Mouse (Mus musculus): ENCODE measurements at regions not wholly inside any gene's neighbourhood (a gene's known extent, or its start where the extent isn't known, plus 50 kb on each side); places are given as distances from the start of the nearest gene placed in this dataset.

DNA sequence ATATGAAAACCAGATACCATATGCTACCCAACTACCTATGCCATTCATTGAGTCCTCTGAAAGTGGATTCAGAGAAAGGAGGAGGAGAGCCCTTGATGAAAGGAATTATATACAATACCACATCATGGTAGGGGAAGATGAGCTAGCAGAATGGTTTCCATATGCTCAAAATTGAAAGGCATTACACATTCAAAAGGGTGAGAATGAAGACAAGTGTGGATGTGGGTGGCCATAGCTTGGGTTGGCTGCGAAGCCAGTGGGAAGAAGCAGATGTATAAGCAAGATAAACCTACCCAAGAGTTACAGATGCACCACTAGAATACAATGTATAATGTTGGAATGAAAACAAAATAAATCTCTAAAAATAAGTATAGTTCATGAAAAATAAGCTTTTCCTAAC, 485.4 kb downstream of the Nova1 start:
- no peak overlapping the region for H3K4me3 ChIP-seq (replicated peaks in 1 of 3; ENCODE audit: low read depth in 2 of 3, low read length in 2 of 3, poor library complexity in 1 of 3)
- in situ Hi-C loops (cut with MboI; ENCODE audit: low pct_ligation_motif_present, low pct_unique_long_range_greater_than_20kb, low sequenced_read_pairs): no loop called here
- H3K9ac ChIP-seq (ENCODE audit: insufficient read depth, low read depth): no peak overlapping the region
- H3K9me3 ChIP-seq (replicated peaks; ENCODE audit: low read length): peaks cover 13% of the 10 kb centered on the region
- TF ChIP-seq HCFC1 (IDR thresholded peaks at IDR 0.05; ENCODE audit: low read depth, low read length) (no peak), CTCF (conservative IDR thresholded peaks at IDR 0.05 in 1 of 2, IDR thresholded peaks at IDR 0.05 in 1 of 2; ENCODE audit: low read depth in 2 of 2, low read length in 2 of 2) (no peak), MXI1 (IDR thresholded peaks at IDR 0.05; ENCODE audit: low read depth, low read length) (no peak), USF2 (conservative IDR thresholded peaks at IDR 0.05; ENCODE audit: low read depth, low read length) (no peak), NRF1 (IDR thresholded peaks at IDR 0.05; ENCODE audit: low read depth, low read length) (no peak), TCF12 (IDR thresholded peaks at IDR 0.05; ENCODE audit: low read depth, low read length) (no peak), IRF4 (IDR thresholded peaks at IDR 0.05; ENCODE audit: low read depth, low read length) (no peak), POLR2AphosphoS2 (IDR thresholded peaks at IDR 0.05; ENCODE audit: low read depth, low read length) (no peak), NELFE (IDR thresholded peaks at IDR 0.05; ENCODE audit: low read depth, low read length) (no peak), CHD2 (IDR thresholded peaks at IDR 0.05; ENCODE audit: low read length) (no peak), MAFK (IDR thresholded peaks at IDR 0.05; ENCODE audit: insufficient replicate concordance, low read length) (no peak), MYC (IDR thresholded peaks at IDR 0.05; ENCODE audit: low read depth, low read length) (no peak)
- no peaks in the 10 kb centered on the region for H3K27me3 ChIP-seq (replicated peaks)
- DNase-seq (ENCODE audit: extremely low read depth): no peak
- H3K4me1 ChIP-seq (ENCODE audit: control insufficient read depth in 1 of 2, insufficient read depth in 2 of 2): no peaks in the 10 kb centered on the region
- no peak overlapping the region for H3K4me2 ChIP-seq (ENCODE audit: insufficient read depth, low read depth, poor library complexity, severe bottlenecking)
- H3K36me3 ChIP-seq (replicated peaks in 1 of 2; ENCODE audit: control insufficient read depth in 1 of 2, insufficient read depth in 1 of 2, low read length in 1 of 2): no peaks in the 10 kb centered on the region
- no peaks in the 10 kb centered on the region for H3K79me2 ChIP-seq (replicated peaks; ENCODE audit: control insufficient read depth, extremely low read depth, insufficient read depth, poor library complexity, severe bottlenecking)
- dilution Hi-C loops (cut with MboI; ENCODE audit: extremely low pct_ligation_motif_present, extremely low pct_unique_long_range_greater_than_20kb, low sequenced_read_pairs): no loop called here
- no peak overlapping the region for H3K27ac ChIP-seq (ENCODE audit: insufficient read depth, low read depth)

DNA sequence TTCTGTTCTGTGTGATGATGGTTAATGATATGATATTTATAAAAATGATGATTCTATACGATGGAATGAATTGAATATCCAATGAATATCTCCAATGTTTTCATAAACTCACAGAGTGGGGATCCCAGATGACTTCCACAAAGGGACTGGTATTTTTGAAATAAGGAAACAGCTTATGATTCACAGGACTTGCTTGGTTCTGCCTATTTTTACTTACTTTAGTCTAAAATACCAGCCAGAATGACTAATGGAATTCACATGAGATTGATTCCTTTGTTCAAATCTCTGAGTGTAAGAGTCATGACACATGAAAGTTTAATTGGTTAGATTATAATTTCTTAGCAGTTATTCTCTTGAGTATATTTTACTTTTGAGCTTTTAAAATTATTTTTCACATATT, 490.9 kb downstream of the Nova1 start:
- no peaks in the 10 kb centered on the region for H3K4me1 ChIP-seq (ENCODE audit: control insufficient read depth in 1 of 2, insufficient read depth in 2 of 2)
- dilution Hi-C loops (cut with MboI; ENCODE audit: extremely low pct_ligation_motif_present, extremely low pct_unique_long_range_greater_than_20kb, low sequenced_read_pairs): no loop called here
- no peak overlapping the region for H3K27ac ChIP-seq (ENCODE audit: insufficient read depth, low read depth)
- no peak for DNase-seq (ENCODE audit: extremely low read depth)
- TF ChIP-seq MXI1 (IDR thresholded peaks at IDR 0.05; ENCODE audit: low read depth, low read length) (no peak), JUN (IDR thresholded peaks at IDR 0.05; ENCODE audit: insufficient read depth, low read depth, low read length) (no peak), ETS1 (conservative IDR thresholded peaks at IDR 0.05; ENCODE audit: low read depth, low read length) (no peak), IRF4 (IDR thresholded peaks at IDR 0.05; ENCODE audit: low read depth, low read length) (no peak), EP300 (IDR thresholded peaks at IDR 0.05; ENCODE audit: low read length) (no peak), NELFE (IDR thresholded peaks at IDR 0.05; ENCODE audit: low read depth, low read length) (no peak)
- H3K79me2 ChIP-seq (replicated peaks; ENCODE audit: control insufficient read depth, extremely low read depth, insufficient read depth, poor library complexity, severe bottlenecking): no peaks in the 10 kb centered on the region
- no peaks in the 10 kb centered on the region for H3K27me3 ChIP-seq (replicated peaks)
- peaks cover 12% of the 10 kb centered on the region for H3K9me3 ChIP-seq (replicated peaks; ENCODE audit: low read length)
- in situ Hi-C loops (cut with MboI; ENCODE audit: low pct_ligation_motif_present, low pct_unique_long_range_greater_than_20kb, low sequenced_read_pairs): no loop called here
- H3K36me3 ChIP-seq (replicated peaks in 1 of 2; ENCODE audit: control insufficient read depth in 1 of 2, insufficient read depth in 1 of 2, low read length in 1 of 2): no peaks in the 10 kb centered on the region
- H3K4me2 ChIP-seq (ENCODE audit: insufficient read depth, low read depth, poor library complexity, severe bottlenecking): no peak overlapping the region
- no peak overlapping the region for H3K4me3 ChIP-seq (replicated peaks in 1 of 3; ENCODE audit: low read depth in 2 of 3, low read length in 2 of 3, poor library complexity in 1 of 3)
- H3K9ac ChIP-seq (ENCODE audit: insufficient read depth, low read depth): no peak overlapping the region

DNA sequence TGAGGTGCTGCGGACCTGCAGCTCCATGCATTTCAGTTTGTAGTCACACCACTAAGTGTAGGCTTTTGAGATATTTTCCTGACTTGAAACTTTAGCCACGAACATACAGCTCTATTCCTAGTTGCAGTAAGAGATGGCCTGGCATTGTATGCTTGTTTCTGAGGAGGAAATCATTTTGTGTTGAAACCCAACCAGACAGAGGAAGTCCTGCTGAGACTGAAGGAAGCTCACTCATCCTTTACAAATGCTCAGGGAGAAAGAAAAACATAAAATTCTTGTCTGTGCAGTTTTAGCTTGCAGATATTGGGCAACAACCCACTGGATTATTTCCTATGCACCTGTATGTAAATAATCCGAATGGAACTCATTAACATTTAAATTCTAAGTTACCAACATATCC, 495.5 kb downstream of the Nova1 start:
- no peaks in the 10 kb centered on the region for H3K4me1 ChIP-seq (ENCODE audit: control insufficient read depth in 1 of 2, insufficient read depth in 2 of 2)
- no peak overlapping the region for H3K4me3 ChIP-seq (replicated peaks in 1 of 3; ENCODE audit: low read depth in 2 of 3, low read length in 2 of 3, poor library complexity in 1 of 3)
- H3K27ac ChIP-seq (ENCODE audit: insufficient read depth, low read depth): no peak overlapping the region
- H3K27me3 ChIP-seq (replicated peaks): no peaks in the 10 kb centered on the region
- no peak overlapping the region for H3K4me2 ChIP-seq (ENCODE audit: insufficient read depth, low read depth, poor library complexity, severe bottlenecking)
- peaks cover 20% of the 10 kb centered on the region for H3K9me3 ChIP-seq (replicated peaks; ENCODE audit: low read length)
- in situ Hi-C loops (cut with MboI; ENCODE audit: low pct_ligation_motif_present, low pct_unique_long_range_greater_than_20kb, low sequenced_read_pairs): no loop called here
- dilution Hi-C loops (cut with MboI; ENCODE audit: extremely low pct_ligation_motif_present, extremely low pct_unique_long_range_greater_than_20kb, low sequenced_read_pairs): no loop called here
- H3K79me2 ChIP-seq (replicated peaks; ENCODE audit: control insufficient read depth, extremely low read depth, insufficient read depth, poor library complexity, severe bottlenecking): no peaks in the 10 kb centered on the region
- no peak for TF ChIP-seq CHD2 (IDR thresholded peaks at IDR 0.05; ENCODE audit: low read length)
- DNase-seq (ENCODE audit: extremely low read depth): no peak
- no peak overlapping the region for H3K9ac ChIP-seq (ENCODE audit: insufficient read depth, low read depth)
- H3K36me3 ChIP-seq (replicated peaks in 1 of 2; ENCODE audit: control insufficient read depth in 1 of 2, insufficient read depth in 1 of 2, low read length in 1 of 2): no peaks in the 10 kb centered on the region

All from CH12.LX (cell line).